In the genomic region with DNA sequence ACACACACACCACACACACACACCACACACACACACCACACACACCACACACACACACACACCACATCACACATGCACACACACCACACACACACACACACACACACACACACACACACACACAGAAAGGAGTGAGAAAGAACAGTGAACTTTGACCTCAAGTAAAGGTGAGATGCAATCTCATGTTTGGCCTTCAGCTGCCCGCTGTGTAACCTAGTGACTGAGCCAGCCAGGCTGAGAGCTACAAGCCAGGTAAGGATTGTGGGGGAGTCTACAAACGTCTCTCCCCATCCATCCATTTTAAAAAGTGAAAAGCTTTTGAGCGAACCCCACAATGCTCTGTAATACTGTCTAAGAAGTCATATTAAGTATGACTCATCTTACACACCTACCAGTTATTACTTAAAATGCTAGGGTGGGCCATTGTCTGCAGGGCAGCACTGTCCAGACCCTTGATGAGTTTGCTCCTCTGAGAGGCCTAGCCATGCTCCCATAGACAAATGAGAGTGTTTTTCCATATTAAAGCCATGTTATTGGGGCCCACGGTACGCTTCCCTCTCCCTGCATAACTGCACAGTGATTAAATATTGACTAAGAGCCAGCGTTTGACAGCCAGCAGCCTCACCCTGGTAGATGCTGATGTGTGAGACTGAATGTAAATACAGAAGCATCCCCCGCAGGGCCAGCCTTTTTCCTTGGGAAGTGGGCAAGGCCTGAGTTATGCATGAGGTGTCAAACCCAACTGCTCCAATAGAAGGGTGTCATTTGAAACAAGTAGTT, we compare ENCODE assay signal across 11 mouse cellular contexts.
A peak's percentile ranks its signal among the peaks of the same experiment; 100 is the strongest.
DNase-seq lines count a peak whose midpoint lies in the region; ATAC-seq and TF ChIP-seq lines count a peak whose summit lies in the region.
"Had no signal": no experiment of that assay in that cellular context is flagged by ENCODE, and none has a peak within 500 bp of the region (broad histone marks: within the 10 kb centered on the region; RNA-seq: fewer than 3 reads in every experiment).

No protein-coding gene starts in this region.

- H3K36me3 ChIP-seq in lung, embryonic 14.5 days (ENCODE audit: insufficient read depth): no peaks in the 10 kb centered on the region
- H3K36me3 ChIP-seq in hindbrain, embryonic 14.5 days (replicated peaks; ENCODE audit: control insufficient read depth, insufficient read depth): no peaks in the 10 kb centered on the region
- H3K36me3 ChIP-seq in stomach, embryonic 16.5 days (ENCODE audit: control insufficient read depth, insufficient read depth, low read length): no peaks in the 10 kb centered on the region
- H3K36me3 ChIP-seq: liver, embryonic 15.5 days had no signal

- peaks cover 12% of the 10 kb centered on the region for H3K4me1 ChIP-seq in lung, embryonic 14.5 days (ENCODE audit: insufficient read depth)
- H3K4me1 ChIP-seq in hindbrain, embryonic 14.5 days (replicated peaks; ENCODE audit: control insufficient read depth, insufficient read depth, low read length): peaks cover 3% of the 10 kb centered on the region; the same call in 1 of the 2 replicates
- H3K4me1 ChIP-seq in stomach, embryonic 16.5 days (ENCODE audit: control insufficient read depth, insufficient read depth, low read length): peaks cover 6% of the 10 kb centered on the region; the same call in 1 of the 2 replicates

- no peak for TF ChIP-seq CTCF in lung, embryonic 14.5 days (IDR thresholded peaks at IDR 0.05; ENCODE audit: low read depth)

- H3K9me3 ChIP-seq in lung, embryonic 14.5 days (ENCODE audit: low read depth, low read length): no peaks in the 10 kb centered on the region
- H3K9me3 ChIP-seq in hindbrain, embryonic 14.5 days (ENCODE audit: control insufficient read depth, low read length): no peaks in the 10 kb centered on the region
- no peaks in the 10 kb centered on the region for H3K9me3 ChIP-seq in stomach, embryonic 16.5 days (replicated peaks; ENCODE audit: control insufficient read depth, low read length)
- H3K9me3 ChIP-seq: liver, embryonic 15.5 days had no signal

- ATAC-seq in lung, embryonic 14.5 days (ENCODE audit: insufficient read depth): peak; percentile 48
- ATAC-seq in hindbrain, embryonic 14.5 days (ENCODE audit: low FRiP score): peak; percentile 77
- peak; percentile 63; the same call in 1 of the 2 replicates for ATAC-seq in stomach, embryonic 16.5 days (ENCODE audit: insufficient read depth, low FRiP score)

- no peaks in the 10 kb centered on the region for H3K27me3 ChIP-seq in lung, embryonic 14.5 days (ENCODE audit: insufficient read depth, low read length)
- no peaks in the 10 kb centered on the region for H3K27me3 ChIP-seq in hindbrain, embryonic 14.5 days (ENCODE audit: control insufficient read depth, insufficient read depth, low read length)
- no peaks in the 10 kb centered on the region for H3K27me3 ChIP-seq in stomach, embryonic 16.5 days (ENCODE audit: control insufficient read depth, insufficient read depth, low read length)
- H3K27me3 ChIP-seq: liver, embryonic 15.5 days had no signal

- no peak overlapping the region for H3K4me3 ChIP-seq in lung, embryonic 14.5 days (ENCODE audit: low read depth, low read length)
- no peak overlapping the region for H3K4me3 ChIP-seq in hindbrain, embryonic 14.5 days (replicated peaks; ENCODE audit: low read length)
- H3K4me3 ChIP-seq in stomach, embryonic 16.5 days (replicated peaks; ENCODE audit: low read length): no peak overlapping the region
- H3K4me3 ChIP-seq: heart, adult 2 months; liver, embryonic 15.5 days had no signal

- no peak overlapping the region for H3K9ac ChIP-seq in lung, embryonic 14.5 days
- H3K9ac ChIP-seq in hindbrain, embryonic 14.5 days: no peak overlapping the region
- H3K9ac ChIP-seq in stomach, embryonic 16.5 days (ENCODE audit: low read length): no peak overlapping the region
- H3K9ac ChIP-seq: liver, embryonic 15.5 days had no signal

- WGBS in lung, embryonic 14.5 days: 40% methylated on average over 7 of the region's 7 CpGs
- 38% methylated on average over 7 of the region's 7 CpGs for WGBS in hindbrain, embryonic 14.5 days
- 38% methylated on average over 7 of the region's 7 CpGs for WGBS in stomach, embryonic 16.5 days

- peak; percentile 32 for DNase-seq in lung, embryonic 14.5 days
- no peak for DNase-seq in lung, postnatal 4 days
- DNase-seq in hindbrain, embryonic 14.5 days (ENCODE audit: low spot score): no peak
- peak; percentile 21 to 49 for DNase-seq in kidney, postnatal 4 days
- DNase-seq in retina, postnatal 1 day: no peak
- no peak for DNase-seq in adrenal gland, postnatal 4 days (ENCODE audit: low spot score in 2 of 2)
- DNase-seq in embryo, embryonic 10.5 days (ENCODE audit: low spot score): no peak
- DNase-seq: cerebellum, adult 8-10 months; heart, adult 2 months had no signal

- no peak overlapping the region for H3K27ac ChIP-seq in lung, embryonic 14.5 days (ENCODE audit: low read depth)
- H3K27ac ChIP-seq in hindbrain, embryonic 14.5 days: 0 out of 2 replicates have a peak overlapping the region, but pooled peaks have one; percentile 49
- H3K27ac ChIP-seq in stomach, embryonic 16.5 days (ENCODE audit: low read length): no peak overlapping the region
- H3K27ac ChIP-seq: heart, adult 2 months; liver, embryonic 15.5 days had no signal

- H3K4me2 ChIP-seq in lung, embryonic 14.5 days: no peak overlapping the region
- no peak overlapping the region for H3K4me2 ChIP-seq in hindbrain, embryonic 14.5 days (replicated peaks)
- H3K4me2 ChIP-seq in stomach, embryonic 16.5 days (ENCODE audit: low read depth, low read length): no peak overlapping the region
- H3K4me2 ChIP-seq: liver, embryonic 15.5 days had no signal

Comparison
In these comparisons a context has a peak if more than half of its experiments do, and no peak if none do; other contexts are left out.
1. DNase-seq: peak in lung, embryonic 14.5 days (single experiment) and kidney, postnatal 4 days (2 of 2); none in lung, postnatal 4 days (0 of 2), hindbrain, embryonic 14.5 days (single experiment), retina, postnatal 1 day (single experiment), adrenal gland, postnatal 4 days (0 of 2) and embryo, embryonic 10.5 days (single experiment).
2. Peak in every context shown above with its lines, with median percentiles within 50 percentile points of each other: ATAC-seq.